Mouse (Mus musculus): ENCODE data around the gene Tmem121.
A peak's percentile ranks its signal among the peaks of the same experiment; 100 is the strongest.
"Not testable (repeated sequence)": the region's sequence is repeated elsewhere in the genome, so short reads cannot be mapped to it uniquely, and the experiment has no call there.

Tmem121 gene

GRCm38 (mm10) chr12:113187584-113188295, 2.0 kb downstream of the Tmem121 start:
- DNase-seq (ENCODE audit: low spot score), result peak; percentile 43

- DNase-seq (ENCODE audit: low spot score), result no peak
Observed at GRCm38 (mm10) chr12:113188349-113189055, 2.8 kb downstream of the Tmem121 start.

- no peak for DNase-seq (ENCODE audit: low spot score)
Observed at GRCm38 (mm10) chr12:113193423-113193822, 7.7 kb downstream of the Tmem121 start.

- not testable (repeated sequence) for DNase-seq (ENCODE audit: low spot score)
Observed at GRCm38 (mm10) chr12:113199132-113199531, 13.4 kb downstream of the Tmem121 start.

- DNase-seq (ENCODE audit: low spot score), result no peak
Observed at GRCm38 (mm10) chr12:113201301-113201700, 15.6 kb downstream of the Tmem121 start.

GRCm38 (mm10) chr12:113202008-113202407, 16.3 kb downstream of the Tmem121 start:
- DNase-seq (ENCODE audit: low spot score), result no peak

- DNase-seq (ENCODE audit: low spot score), result no peak
Observed at GRCm38 (mm10) chr12:113203522-113203921, 17.8 kb downstream of the Tmem121 start.

GRCm38 (mm10) chr12:113205251-113205942, 19.7 kb downstream of the Tmem121 start:
- DNase-seq (ENCODE audit: low spot score), result no peak

- DNase-seq (ENCODE audit: low spot score), result no peak
Observed at GRCm38 (mm10) chr12:113207737-113208136, 22.0 kb downstream of the Tmem121 start.

- DNase-seq (ENCODE audit: low spot score), result no peak
Observed at GRCm38 (mm10) chr12:113210586-113211378, 25.1 kb downstream of the Tmem121 start.

- DNase-seq (ENCODE audit: low spot score), result no peak
Observed at GRCm38 (mm10) chr12:113211772-113212171, 26.0 kb downstream of the Tmem121 start.

- DNase-seq (ENCODE audit: low spot score), result no peak
Observed at GRCm38 (mm10) chr12:113212326-113212924, 26.7 kb downstream of the Tmem121 start.

- no peak for DNase-seq (ENCODE audit: low spot score)
Observed at GRCm38 (mm10) chr12:113213226-113213625, 27.5 kb downstream of the Tmem121 start.

GRCm38 (mm10) chr12:113214072-113214808, 28.5 kb downstream of the Tmem121 start:
- no peak for DNase-seq (ENCODE audit: low spot score)

GRCm38 (mm10) chr12:113214972-113215666, 29.4 kb downstream of the Tmem121 start:
- no peak for DNase-seq (ENCODE audit: low spot score)

- no peak for DNase-seq (ENCODE audit: low spot score)
Observed at GRCm38 (mm10) chr12:113215667-113216346, 30.1 kb downstream of the Tmem121 start.

GRCm38 (mm10) chr12:113217306-113218242, 31.8 kb downstream of the Tmem121 start:
- peak; percentile 14 for DNase-seq (ENCODE audit: low spot score)

- no peak for DNase-seq (ENCODE audit: low spot score)
Observed at GRCm38 (mm10) chr12:113219867-113220266, 34.1 kb downstream of the Tmem121 start.

- peak; percentile 14 for DNase-seq (ENCODE audit: low spot score)
Observed at GRCm38 (mm10) chr12:113220447-113220846, 34.7 kb downstream of the Tmem121 start.

All from ovary, postnatal 10 days (tissue).